Mouse (Mus musculus) intestine, postnatal 0 days (tissue): ENCODE measurements at regions not wholly inside any gene's neighbourhood (a gene's known extent, or its start where the extent isn't known, plus 50 kb on each side); places are given as distances from the start of the nearest gene placed in this dataset.

ENCODE experiments used
- ATAC-seq: fragments of 200-750 bp; cut with Nextera tagmentation; 2 replicates; pipeline ENCODE4 v1.8.0; 2017; ENCODE audit warnings: mild to moderate bottlenecking, moderate TSS enrichment, moderate library complexity
- H3K27ac ChIP-seq: fragments of 300-500 bp; sonication (generic); 2 replicates; pipeline ENCODE4 v1.5.1; 2014; ENCODE audit warnings: mild to moderate bottlenecking, low read depth, low read length, moderate library complexity
- H3K27me3 ChIP-seq: fragments of 300-500 bp; sonication (generic); replicated peaks from 2 replicates; pipeline ENCODE4 v1.6.1; 2014; ENCODE audit warnings: low read length, mixed read lengths; ENCODE audit not compliant: control insufficient read depth, insufficient read depth
- H3K36me3 ChIP-seq: fragments of 300-500 bp; sonication (generic); 2 replicates; pipeline ENCODE4 v1.6.1; 2014; ENCODE audit warnings: mild to moderate bottlenecking, moderate library complexity; ENCODE audit not compliant: control insufficient read depth, insufficient read depth
- H3K4me1 ChIP-seq: fragments of 300-500 bp; sonication (generic); replicated peaks from 2 replicates; pipeline ENCODE4 v1.6.1; 2014; ENCODE audit warnings: antibody characterized with exemption, low read length, mixed read lengths; ENCODE audit not compliant: control insufficient read depth, insufficient read depth
- H3K4me2 ChIP-seq: fragments of 300-500 bp; sonication (generic); replicated peaks from 2 replicates; pipeline ENCODE4 v1.6.1; 2014; ENCODE audit warnings: low read depth, mild to moderate bottlenecking, moderate library complexity
- H3K4me3 ChIP-seq: fragments of 300-500 bp; sonication (generic); 2 replicates; pipeline ENCODE4 v1.5.1; 2014; ENCODE audit warnings: low read depth, low read length
- H3K9ac ChIP-seq: fragments of 300-500 bp; sonication (generic); 2 replicates; pipeline ENCODE4 v1.6.1; 2014; ENCODE audit warnings: mild to moderate bottlenecking, low read depth, low read length
- H3K9me3 ChIP-seq: fragments of 300-500 bp; sonication (generic); 2 replicates; pipeline ENCODE4 v1.6.1; 2016; ENCODE audit warnings: mixed run types; ENCODE audit not compliant: control insufficient read depth
- CTCF ChIP-seq: sonication (generic); IDR thresholded peaks from 2 replicates; pipeline ENCODE4 v1.5.1; 2016; ENCODE audit warnings: low read depth, mild to moderate bottlenecking, control low read depth, antibody characterized with exemption, moderate library complexity
- WGBS: fragments of 180-500 bp; shearing (Covaris S2); extraction: QIAGEN DNeasy Blood & Tissue Kit; methylation state at CpG from one replicate; pipeline ENCODE4 v1.1.7; 2014; 5-methylcytosine and 5-hydroxymethylcytosine counted together

DNA sequence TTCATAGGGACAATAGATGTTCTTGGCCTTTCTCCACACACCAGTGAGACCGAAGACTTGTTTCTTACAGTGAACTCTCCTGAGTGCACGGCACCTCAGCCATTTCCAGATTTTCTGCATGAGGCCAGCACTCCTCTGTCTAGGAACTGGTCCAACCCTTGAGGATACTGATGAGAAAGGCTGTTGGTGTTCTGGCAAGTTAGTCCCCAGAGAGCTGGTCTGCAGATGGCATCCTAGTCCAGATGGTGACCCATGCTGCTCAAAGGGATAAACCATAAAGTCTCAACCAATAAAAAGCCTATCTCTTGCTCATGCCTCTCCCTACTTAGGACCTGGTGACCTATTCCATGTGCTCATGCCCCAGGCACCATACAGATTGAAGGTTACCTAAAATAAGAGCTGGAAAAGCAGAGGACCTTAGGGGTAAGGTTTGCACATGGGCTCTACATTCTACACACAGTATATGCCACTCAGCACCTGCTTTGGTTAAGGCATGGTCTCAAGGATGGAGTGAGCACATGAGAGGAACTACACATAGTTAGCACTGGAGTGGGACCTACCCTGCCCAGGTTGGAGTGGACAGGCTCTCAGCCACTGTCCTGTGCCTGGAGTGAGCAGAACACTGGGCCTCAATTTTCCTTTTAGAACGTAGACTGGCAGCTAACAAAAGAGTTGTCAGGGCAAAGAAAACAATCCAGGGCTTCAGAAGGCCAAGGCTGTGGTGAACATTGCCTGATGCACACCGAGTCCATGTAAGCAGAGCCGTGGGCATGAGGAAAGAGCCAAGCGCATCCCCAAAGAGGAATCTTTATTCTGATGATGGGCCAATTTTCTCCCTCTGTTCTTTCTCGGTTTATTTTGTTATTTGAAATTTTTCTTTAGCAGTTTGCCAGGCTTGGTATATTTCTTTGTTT is 335.9 kb downstream of the Glrx3 start:
- TF ChIP-seq CTCF: no peak
- WGBS: 89% methylated on average over 7 of the region's 7 CpGs
- no peak for ATAC-seq

GRCm38 (mm10) chr7:137773965-137774310 is 336.5 kb downstream of the Glrx3 start:
- WGBS: 68% methylated on average over 7 of the region's 7 CpGs
- no peak for TF ChIP-seq CTCF
- H3K4me2 ChIP-seq: no peak overlapping the region
- no peaks in the 10 kb centered on the region for H3K9me3 ChIP-seq
- no peaks in the 10 kb centered on the region for H3K27me3 ChIP-seq
- H3K9ac ChIP-seq: no peak overlapping the region
- H3K4me1 ChIP-seq: no peaks in the 10 kb centered on the region
- ATAC-seq: no peak
- H3K4me3 ChIP-seq: no peak overlapping the region
- H3K36me3 ChIP-seq: no peaks in the 10 kb centered on the region
- H3K27ac ChIP-seq: no peak overlapping the region

More for the DNA sequence above, 335.9 kb downstream of the Glrx3 start:
- H3K9me3 ChIP-seq: no peaks in the 10 kb centered on the region
- H3K36me3 ChIP-seq: no peaks in the 10 kb centered on the region
- H3K27me3 ChIP-seq: no peaks in the 10 kb centered on the region
- H3K4me2 ChIP-seq: no peak overlapping the region
- no peaks in the 10 kb centered on the region for H3K4me1 ChIP-seq
- no peak overlapping the region for H3K27ac ChIP-seq
- H3K9ac ChIP-seq: no peak overlapping the region
- no peak overlapping the region for H3K4me3 ChIP-seq

DNA sequence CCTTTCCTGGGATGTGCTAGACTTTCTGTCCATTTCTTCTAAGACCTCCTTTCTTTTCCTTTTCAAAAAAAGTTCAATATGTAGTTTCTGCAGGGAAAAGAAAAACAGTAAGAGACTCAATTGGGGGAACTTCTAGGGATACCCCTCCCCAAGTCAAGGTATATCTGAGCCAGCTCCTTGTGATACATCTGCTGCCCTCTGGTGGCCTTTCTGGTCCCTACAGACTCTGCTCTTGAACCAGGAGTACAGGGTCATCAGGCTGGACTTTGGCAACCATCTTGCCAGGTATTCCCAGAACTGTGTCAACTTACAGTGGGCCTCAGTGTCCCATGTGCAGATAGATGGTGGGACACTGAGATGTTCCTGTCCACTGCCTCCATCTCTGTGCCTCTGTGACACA is 346.5 kb downstream of the Glrx3 start:
- Histone ChIP-seq H3K36me3 (no peaks in the 10 kb centered on the region), H3K27me3 (no peaks in the 10 kb centered on the region), H3K9me3 (no peaks in the 10 kb centered on the region), H3K9ac (no peak overlapping the region), H3K4me1 (no peaks in the 10 kb centered on the region), H3K4me3 (no peak overlapping the region), H3K27ac (no peak overlapping the region), H3K4me2 (no peak overlapping the region)
- no peak for ATAC-seq
- TF ChIP-seq CTCF: peak; percentile 80

DNA sequence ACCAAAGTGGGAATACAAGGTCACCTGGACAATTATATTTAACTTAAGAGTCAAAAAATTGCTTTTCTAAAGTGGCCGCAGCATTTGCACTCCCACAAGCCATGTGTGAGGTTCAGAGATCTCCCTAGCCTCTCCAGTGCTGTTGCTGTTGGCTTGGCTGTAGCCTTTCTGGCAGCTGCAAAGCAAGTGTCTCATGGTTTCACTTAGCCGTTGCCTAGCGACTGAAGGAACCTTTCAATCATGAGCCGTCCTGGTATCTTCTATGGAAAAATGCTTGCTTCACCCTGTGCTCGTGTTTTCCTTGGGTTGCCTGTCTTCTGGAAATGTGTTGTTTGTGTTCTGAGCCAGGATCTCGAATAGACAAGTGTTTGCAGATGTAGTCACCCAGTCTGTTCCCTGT is 367.9 kb downstream of the Glrx3 start:
- TF ChIP-seq CTCF: no peak
- Histone ChIP-seq H3K4me1 (no peaks in the 10 kb centered on the region), H3K9me3 (no peaks in the 10 kb centered on the region), H3K4me2 (no peak overlapping the region), H3K27me3 (no peaks in the 10 kb centered on the region), H3K9ac (no peak overlapping the region), H3K36me3 (no peaks in the 10 kb centered on the region), H3K4me3 (no peak overlapping the region), H3K27ac (no peak overlapping the region)
- ATAC-seq: no peak
- WGBS: 43% methylated on average over 6 of the region's 6 CpGs

DNA sequence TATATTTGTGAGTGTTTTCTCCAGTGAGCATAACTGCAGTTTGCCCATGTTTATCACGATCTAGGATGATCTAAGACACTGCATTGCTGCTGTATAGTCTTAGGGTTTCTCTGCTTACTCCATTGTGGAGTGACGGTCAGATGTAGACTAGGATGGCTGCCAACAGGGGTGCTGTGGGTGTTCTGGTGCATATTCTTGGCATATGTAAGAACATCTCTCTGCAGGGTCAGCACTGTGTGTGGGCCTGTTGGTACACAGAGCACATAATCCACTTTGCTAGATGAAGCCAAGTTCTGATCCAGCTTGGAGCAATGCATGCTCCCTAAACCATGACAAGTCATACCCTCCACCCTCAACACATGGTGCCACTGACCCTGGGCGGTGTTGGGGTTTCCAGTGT is 375.4 kb downstream of the Glrx3 start:
- H3K9me3 ChIP-seq: 0 out of 2 replicates have a peak, but pooled peaks cover 4% of the 10 kb centered on the region
- no peak for TF ChIP-seq CTCF
- H3K36me3 ChIP-seq: no peaks in the 10 kb centered on the region
- H3K4me1 ChIP-seq: no peaks in the 10 kb centered on the region
- H3K4me2 ChIP-seq: no peak overlapping the region
- H3K4me3 ChIP-seq: no peak overlapping the region
- no peak overlapping the region for H3K9ac ChIP-seq
- H3K27ac ChIP-seq: no peak overlapping the region
- WGBS: 76% methylated on average over 3 of the region's 3 CpGs
- ATAC-seq: no peak
- H3K27me3 ChIP-seq: no peaks in the 10 kb centered on the region

DNA sequence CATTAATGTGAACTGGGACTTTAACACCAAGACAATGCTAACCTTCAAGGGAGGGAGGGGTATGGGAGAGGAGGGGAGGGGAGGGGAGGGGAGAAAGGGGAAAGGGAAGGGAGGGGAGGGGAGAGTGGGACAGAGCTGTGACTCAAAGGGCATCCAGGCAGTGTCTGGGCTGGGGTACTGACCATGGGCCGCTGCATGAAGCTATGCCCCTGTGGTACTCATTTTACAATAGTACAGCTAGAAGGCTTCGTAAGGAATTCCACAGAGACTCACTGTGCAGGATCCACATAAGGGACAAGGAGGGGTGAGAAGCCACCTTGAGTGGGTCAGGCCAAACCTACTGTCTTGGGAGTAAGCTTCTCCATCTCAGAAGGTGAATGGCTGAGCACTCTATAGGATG is 403.1 kb downstream of the Glrx3 start:
- Histone ChIP-seq H3K27ac (no peak overlapping the region), H3K36me3 (no peaks in the 10 kb centered on the region), H3K4me3 (no peak overlapping the region), H3K27me3 (no peaks in the 10 kb centered on the region), H3K4me2 (no peak overlapping the region), H3K9me3 (no peaks in the 10 kb centered on the region), H3K4me1 (no peaks in the 10 kb centered on the region), H3K9ac (no peak overlapping the region)
- WGBS: 79% methylated on average over 2 of the region's 2 CpGs
- TF ChIP-seq CTCF: no peak
- ATAC-seq: no peak
